Mouse (Mus musculus): Measurements from ENCODE around the gene Cse1l. TPM values are rescaled to one million over a fixed set of nuclear protein-coding genes. Genes with fewer than 3 reads are reported as not detected.

The Cse1l gene
- 165 and 169 TPM in 2 replicates for polyA plus RNA-seq (2016; fragmentation: Nextera tagmentation; extraction: Ambion mirVana)

DNA sequence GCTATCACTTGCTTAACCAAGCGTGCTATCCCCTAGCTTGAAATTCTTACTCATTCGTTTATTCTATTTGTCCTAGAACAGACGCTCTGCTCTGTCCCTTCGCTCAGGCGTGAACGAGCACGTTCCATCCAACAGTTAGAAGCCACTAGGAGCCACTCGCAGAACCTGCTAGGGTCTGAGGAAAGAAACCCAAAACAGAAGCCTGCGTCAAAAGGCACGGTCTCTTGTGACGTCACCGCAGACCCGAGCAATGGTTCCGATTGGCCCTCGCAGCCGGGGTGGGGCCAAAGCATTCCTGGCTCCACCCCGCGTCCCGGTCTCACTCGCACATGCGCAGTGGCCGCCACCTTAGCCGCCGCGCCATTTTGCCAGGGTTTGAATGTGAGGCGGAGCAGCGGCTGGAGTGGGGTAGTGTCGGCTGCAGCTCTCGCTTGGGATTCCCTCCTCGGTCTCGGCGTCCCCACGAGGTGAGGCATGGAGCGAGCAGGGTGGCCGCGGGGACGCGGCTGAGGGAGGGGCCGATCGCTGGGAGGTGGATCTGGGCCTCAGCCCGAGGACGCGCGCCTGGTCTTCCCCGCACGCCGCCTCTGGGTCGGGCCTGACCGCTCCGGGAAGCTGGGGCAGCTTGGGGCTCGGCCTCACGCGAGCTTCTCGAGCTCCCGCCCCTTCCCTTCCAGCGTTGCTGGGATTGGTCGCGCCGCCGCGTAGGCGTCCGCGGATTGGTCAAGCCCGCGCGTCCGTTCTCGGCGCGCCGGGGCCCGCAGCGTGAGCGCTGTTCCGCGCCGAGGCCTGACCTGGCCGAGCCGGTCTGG, at the start of gene Cse1l:
Gene Cse1l (plus strand): TSS at position 330 of the 812 bp plus-strand sequence.
- Histone ChIP-seq H3K9ac (replicated peaks) (peak within 1 kb of the TSS; percentile 83), H3K27ac (replicated peaks) (peak within 1 kb of the TSS; percentile 98), H3K27me3 (no peaks in the 10 kb centered on the region), H3K4me3 (peak within 1 kb of the TSS; percentile 91), H3K4me1 (peaks cover 15% of the 10 kb centered on the region), H3K9me3 (no peaks in the 10 kb centered on the region), H3K4me2 (replicated peaks) (peak within 1 kb of the TSS; percentile 97), H3K36me3 (peaks cover 10% of the 10 kb centered on the region; the same call in 1 of the 2 replicates)
- peak; percentile 98 for ATAC-seq (ENCODE audit: low FRiP score, low read depth)
- WGBS, result under 1% methylated on average over 80 of the region's 80 CpGs

- Histone ChIP-seq H3K9me3 (peaks cover 5% of the 10 kb centered on the region; the same call in 1 of the 2 replicates), H3K36me3 (peaks cover 79% of the 10 kb centered on the region)
- WGBS, result 90% methylated on average over 6 of the region's 6 CpGs
Observed at GRCm38 (mm10) chr2:166856366-166856765, 49.5 kb upstream of the Cse1l start.

DNA sequence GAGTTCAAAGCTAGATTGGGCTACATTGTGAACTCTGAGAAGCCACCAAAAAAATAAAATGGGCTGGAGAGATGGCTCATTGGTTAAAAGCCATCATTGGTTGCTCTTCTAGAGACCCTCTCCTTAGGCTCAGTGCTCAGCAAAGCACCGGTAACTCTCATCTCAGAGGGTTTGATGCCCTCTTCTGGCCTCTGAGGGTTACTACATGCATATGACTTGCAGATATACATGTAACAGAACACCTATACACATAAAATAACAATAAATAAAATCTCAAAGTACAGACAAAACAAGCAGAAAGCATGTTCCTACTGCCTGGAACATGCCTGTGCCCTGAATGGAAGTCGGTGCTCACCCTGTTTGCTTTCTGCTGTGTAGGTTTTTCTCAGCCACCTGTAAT, 48.7 kb upstream of the Cse1l start:
- no peak overlapping the region for H3K4me2 ChIP-seq (replicated peaks)
- H3K9ac ChIP-seq (replicated peaks), result no peak overlapping the region
- 85% methylated on average over 2 of the region's 2 CpGs for WGBS
- no peak overlapping the region for H3K4me3 ChIP-seq
- ATAC-seq (ENCODE audit: low FRiP score, low read depth), result no peak
- H3K27me3 ChIP-seq, result no peaks in the 10 kb centered on the region
- H3K27ac ChIP-seq (replicated peaks), result no peak overlapping the region
- no peaks in the 10 kb centered on the region for H3K4me1 ChIP-seq
- H3K36me3 ChIP-seq, result peaks cover 72% of the 10 kb centered on the region
- peaks cover 3% of the 10 kb centered on the region; the same call in 1 of the 2 replicates for H3K9me3 ChIP-seq

More at GRCm38 (mm10) chr2:166856366-166856765, 49.5 kb upstream of the Cse1l start:
- Histone ChIP-seq H3K4me1 (no peaks in the 10 kb centered on the region), H3K4me2 (replicated peaks) (no peak overlapping the region), H3K9ac (replicated peaks) (no peak overlapping the region), H3K27me3 (no peaks in the 10 kb centered on the region), H3K27ac (replicated peaks) (no peak overlapping the region), H3K4me3 (no peak overlapping the region)
- ATAC-seq (ENCODE audit: low FRiP score, low read depth), result no peak

DNA sequence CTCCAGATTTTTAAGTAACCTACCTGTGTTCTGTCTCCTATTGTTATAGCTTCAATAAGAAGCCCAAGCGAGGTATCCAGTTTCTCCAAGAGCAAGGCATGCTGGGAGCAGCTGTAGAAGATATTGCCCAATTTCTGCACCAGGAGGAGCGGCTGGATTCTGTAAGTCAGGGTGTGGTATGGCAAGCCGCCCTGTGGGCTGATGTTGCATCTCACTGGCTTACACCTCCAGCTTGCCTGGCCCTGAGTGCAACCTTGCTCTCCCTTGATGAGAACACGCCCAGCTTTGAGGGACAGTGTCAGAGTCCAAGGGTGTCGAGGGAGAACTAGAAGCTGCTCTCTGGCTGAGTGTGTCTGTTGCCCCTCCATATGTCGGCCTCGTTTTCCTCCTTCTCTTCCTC, 46.6 kb upstream of the Cse1l start:
- no peak overlapping the region for H3K27ac ChIP-seq (replicated peaks)
- H3K4me2 ChIP-seq (replicated peaks), result no peak overlapping the region
- no peak overlapping the region for H3K4me3 ChIP-seq
- H3K27me3 ChIP-seq, result no peaks in the 10 kb centered on the region
- no peak overlapping the region for H3K9ac ChIP-seq (replicated peaks)
- no peak for ATAC-seq (ENCODE audit: low FRiP score, low read depth)
- WGBS, result 91% methylated on average over 7 of the region's 7 CpGs
- peaks cover 64% of the 10 kb centered on the region for H3K36me3 ChIP-seq
- H3K9me3 ChIP-seq, result no peaks in the 10 kb centered on the region
- no peaks in the 10 kb centered on the region for H3K4me1 ChIP-seq

DNA sequence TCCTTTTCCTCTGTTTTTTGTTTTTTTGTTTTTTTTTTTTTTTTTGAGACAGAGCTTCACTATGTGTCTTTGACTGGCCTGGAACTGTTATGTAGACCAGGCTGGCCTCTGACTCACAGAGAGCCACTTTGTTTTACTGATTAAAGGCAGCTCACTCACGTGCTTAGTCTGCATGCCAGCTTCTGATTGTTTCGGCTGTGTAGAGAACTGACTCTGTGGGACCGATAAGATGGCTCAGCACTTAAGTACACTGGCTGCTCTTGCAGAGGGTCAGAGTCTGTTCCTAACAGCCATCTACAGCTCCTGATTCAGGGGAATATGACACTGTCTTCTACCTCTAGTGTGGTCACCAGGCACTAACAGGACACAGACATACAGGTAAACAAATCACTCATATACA, 43.3 kb upstream of the Cse1l start:
- H3K9ac ChIP-seq (replicated peaks), result no peak overlapping the region
- no peak overlapping the region for H3K27ac ChIP-seq (replicated peaks)
- H3K36me3 ChIP-seq, result peaks cover 67% of the 10 kb centered on the region
- no peaks in the 10 kb centered on the region for H3K9me3 ChIP-seq
- H3K4me3 ChIP-seq, result no peak overlapping the region
- H3K4me1 ChIP-seq, result no peaks in the 10 kb centered on the region
- H3K4me2 ChIP-seq (replicated peaks), result no peak overlapping the region
- 78% methylated on average over 3 of the region's 3 CpGs for WGBS
- H3K27me3 ChIP-seq, result no peaks in the 10 kb centered on the region
- no peak for ATAC-seq (ENCODE audit: low FRiP score, low read depth)

DNA sequence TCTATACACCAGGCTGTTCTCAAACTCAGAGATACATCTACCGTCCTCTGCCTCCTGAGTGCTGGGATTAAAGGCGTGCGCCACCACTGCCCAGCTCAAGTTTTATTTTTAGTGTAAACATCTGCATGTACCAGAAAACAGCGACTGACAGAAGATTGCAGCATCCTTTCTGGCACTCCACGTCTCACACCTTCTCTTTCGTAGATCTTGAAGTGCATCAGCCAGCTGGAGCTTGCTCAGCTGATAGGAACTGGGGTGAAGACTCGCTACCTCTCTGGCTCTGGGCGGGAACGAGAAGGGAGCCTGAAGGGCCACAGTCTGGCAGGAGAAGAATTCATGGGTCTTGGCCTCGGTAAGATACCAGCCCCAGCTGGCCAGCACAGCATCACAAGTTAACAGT, 40.4 kb upstream of the Cse1l start:
- ATAC-seq (ENCODE audit: low FRiP score, low read depth), result no peak
- no peaks in the 10 kb centered on the region for H3K27me3 ChIP-seq
- no peak overlapping the region for H3K27ac ChIP-seq (replicated peaks)
- H3K36me3 ChIP-seq, result peaks cover 64% of the 10 kb centered on the region
- H3K4me3 ChIP-seq, result no peak overlapping the region
- H3K4me1 ChIP-seq, result no peaks in the 10 kb centered on the region
- WGBS, result 93% methylated on average over 10 of the region's 10 CpGs
- H3K9me3 ChIP-seq, result no peaks in the 10 kb centered on the region
- no peak overlapping the region for H3K9ac ChIP-seq (replicated peaks)
- H3K4me2 ChIP-seq (replicated peaks), result no peak overlapping the region

DNA sequence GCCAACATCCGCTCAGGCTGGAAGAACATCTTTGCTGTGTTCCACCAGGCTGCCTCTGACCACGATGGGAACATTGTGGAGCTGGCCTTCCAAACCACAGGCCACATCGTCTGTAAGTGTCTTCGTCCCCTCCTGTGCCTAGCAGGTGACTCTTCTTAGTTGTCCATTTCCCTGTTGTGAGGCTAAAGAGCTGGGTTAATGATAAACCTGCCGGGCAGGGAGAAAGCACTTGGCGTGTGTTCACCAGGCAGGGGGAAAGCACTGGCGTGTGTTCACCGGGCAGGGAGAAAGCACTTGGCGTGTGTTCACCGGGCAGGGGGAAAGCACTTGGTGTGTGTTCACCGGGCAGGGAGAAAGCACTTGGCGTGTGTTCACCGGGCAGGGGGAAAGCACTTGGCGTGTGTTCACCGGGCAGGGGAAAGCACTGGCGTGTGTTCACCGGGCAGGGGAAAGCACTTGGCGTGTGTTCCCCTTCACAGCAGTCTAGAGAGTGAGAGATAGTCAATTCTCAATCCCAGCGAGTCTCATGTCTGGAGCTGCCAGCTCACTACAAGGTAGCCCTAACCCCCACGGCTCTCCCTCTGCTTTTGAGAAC, 35.5 kb upstream of the Cse1l start:
- H3K9ac ChIP-seq (replicated peaks), result no peak overlapping the region
- H3K4me3 ChIP-seq, result no peak overlapping the region
- H3K36me3 ChIP-seq, result peaks cover 47% of the 10 kb centered on the region
- ATAC-seq (ENCODE audit: low FRiP score, low read depth), result no peak
- H3K9me3 ChIP-seq, result no peaks in the 10 kb centered on the region
- no peak overlapping the region for H3K4me2 ChIP-seq (replicated peaks)
- H3K27ac ChIP-seq (replicated peaks), result no peak overlapping the region
- H3K27me3 ChIP-seq, result no peaks in the 10 kb centered on the region
- H3K4me1 ChIP-seq, result no peaks in the 10 kb centered on the region
- WGBS, result 93% methylated on average over 20 of the region's 20 CpGs

- no peak for ATAC-seq (ENCODE audit: low FRiP score, low read depth)
- peaks cover 43% of the 10 kb centered on the region for H3K36me3 ChIP-seq
- WGBS, result 91% methylated on average over 10 of the region's 10 CpGs
- H3K9ac ChIP-seq (replicated peaks), result no peak overlapping the region
- H3K4me2 ChIP-seq (replicated peaks), result no peak overlapping the region
- no peaks in the 10 kb centered on the region for H3K9me3 ChIP-seq
- H3K27ac ChIP-seq (replicated peaks), result no peak overlapping the region
- no peaks in the 10 kb centered on the region for H3K27me3 ChIP-seq
- H3K4me3 ChIP-seq, result no peak overlapping the region
- H3K4me1 ChIP-seq, result no peaks in the 10 kb centered on the region
Observed at GRCm38 (mm10) chr2:166870899-166871298, 34.9 kb upstream of the Cse1l start.

- Histone ChIP-seq H3K4me3 (no peak overlapping the region), H3K27ac (replicated peaks) (no peak overlapping the region), H3K27me3 (no peaks in the 10 kb centered on the region), H3K4me1 (no peaks in the 10 kb centered on the region), H3K36me3 (peaks cover 29% of the 10 kb centered on the region), H3K9me3 (no peaks in the 10 kb centered on the region), H3K4me2 (replicated peaks) (no peak overlapping the region), H3K9ac (replicated peaks) (no peak overlapping the region)
- no peak for ATAC-seq (ENCODE audit: low FRiP score, low read depth)
- 77% methylated on average over 10 of the region's 10 CpGs for WGBS
Observed at GRCm38 (mm10) chr2:166874675-166875280, 31.1 kb upstream of the Cse1l start.

GRCm38 (mm10) chr2:166875561-166875960, 30.3 kb upstream of the Cse1l start:
- WGBS, result 94% methylated on average over 6 of the region's 6 CpGs
- no peaks in the 10 kb centered on the region for H3K4me1 ChIP-seq
- H3K27me3 ChIP-seq, result no peaks in the 10 kb centered on the region
- H3K4me2 ChIP-seq (replicated peaks), result no peak overlapping the region
- no peaks in the 10 kb centered on the region for H3K9me3 ChIP-seq
- no peak for ATAC-seq (ENCODE audit: low FRiP score, low read depth)
- H3K4me3 ChIP-seq, result no peak overlapping the region
- no peak overlapping the region for H3K9ac ChIP-seq (replicated peaks)
- H3K27ac ChIP-seq (replicated peaks), result no peak overlapping the region
- H3K36me3 ChIP-seq, result peaks cover 23% of the 10 kb centered on the region

DNA sequence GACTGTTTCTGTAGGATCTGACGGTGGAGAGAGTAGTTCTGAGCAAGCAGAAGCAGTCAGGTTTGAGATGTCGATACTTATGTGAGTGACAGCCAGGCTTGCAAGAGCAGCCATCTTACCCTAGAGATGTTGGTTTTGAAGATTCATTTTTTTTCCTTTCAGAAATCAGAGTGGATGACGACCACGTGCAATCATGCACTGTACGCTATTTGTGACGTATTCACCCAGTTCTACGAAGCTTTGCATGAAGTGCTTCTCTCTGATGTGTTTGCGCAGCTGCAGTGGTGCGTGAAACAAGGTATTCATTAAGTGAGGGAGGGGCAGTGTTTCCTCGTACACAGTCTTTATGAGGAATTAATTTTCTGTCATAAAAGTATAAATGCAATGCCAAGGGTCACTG, 29.5 kb upstream of the Cse1l start:
- Histone ChIP-seq H3K36me3 (peaks cover 22% of the 10 kb centered on the region), H3K27me3 (no peaks in the 10 kb centered on the region), H3K9ac (replicated peaks) (no peak overlapping the region), H3K27ac (replicated peaks) (no peak overlapping the region), H3K9me3 (no peaks in the 10 kb centered on the region), H3K4me3 (no peak overlapping the region), H3K4me1 (no peaks in the 10 kb centered on the region), H3K4me2 (replicated peaks) (no peak overlapping the region)
- ATAC-seq (ENCODE audit: low FRiP score, low read depth), result no peak
- 89% methylated on average over 10 of the region's 10 CpGs for WGBS

GRCm38 (mm10) chr2:166885066-166885465, 20.8 kb upstream of the Cse1l start:
- Histone ChIP-seq H3K9ac (replicated peaks) (no peak overlapping the region), H3K9me3 (no peaks in the 10 kb centered on the region), H3K4me1 (peaks cover 7% of the 10 kb centered on the region; the same call in 1 of the 2 replicates), H3K27me3 (no peaks in the 10 kb centered on the region), H3K4me2 (replicated peaks) (no peak overlapping the region), H3K4me3 (no peak overlapping the region), H3K27ac (replicated peaks) (no peak overlapping the region), H3K36me3 (peaks cover 9% of the 10 kb centered on the region)
- ATAC-seq (ENCODE audit: low FRiP score, low read depth), result no peak
- 88% methylated on average over 7 of the region's 7 CpGs for WGBS

Data from midbrain, embryonic 12.5 days (tissue).